Mouse (Mus musculus): Measurements from ENCODE around the gene Fbxl22. TPM values are rescaled to one million over a fixed set of nuclear protein-coding genes. Genes with fewer than 3 reads are reported as not detected.

Fbxl22 gene
- total RNA-seq (2021), result under 1 TPM; 0.28 to 0.36 TPM

DNA sequence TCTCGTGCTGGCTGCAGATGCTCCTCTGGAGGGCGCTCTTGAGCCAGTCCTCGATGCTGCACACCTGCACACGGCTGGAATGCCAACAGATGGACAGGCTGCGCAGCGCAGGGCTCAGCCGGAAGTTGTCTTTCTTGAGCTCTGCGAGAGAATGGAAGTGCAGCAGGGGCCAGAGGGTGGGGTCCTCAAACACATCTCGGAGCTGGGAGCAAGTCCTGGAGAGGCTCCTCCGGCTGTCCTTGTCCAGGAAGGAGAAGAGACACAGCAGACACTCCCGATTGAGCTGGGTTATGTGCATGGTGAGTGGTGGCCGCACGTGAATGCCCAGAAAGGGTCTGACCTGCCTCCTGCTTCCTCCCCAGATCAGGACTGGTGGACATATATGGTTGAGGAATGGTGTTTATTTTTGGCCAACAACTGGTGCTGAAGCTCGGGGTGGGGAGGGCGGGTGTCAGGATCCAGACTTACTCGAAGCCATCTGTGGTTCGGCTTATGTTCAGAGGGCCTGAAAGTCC is at the start of gene Fbxl22:
TSS of gene Fbxl22 (minus strand) at position 338 of the 515 bp plus-strand sequence.
- intact Hi-C loops (cut with DNase I), result loop anchor here (5.0 to 10.0 kb wide), 4 partner anchors 80 to 460 kb away; partner anchors contain the start of genes Lactb and Usp3

DNA sequence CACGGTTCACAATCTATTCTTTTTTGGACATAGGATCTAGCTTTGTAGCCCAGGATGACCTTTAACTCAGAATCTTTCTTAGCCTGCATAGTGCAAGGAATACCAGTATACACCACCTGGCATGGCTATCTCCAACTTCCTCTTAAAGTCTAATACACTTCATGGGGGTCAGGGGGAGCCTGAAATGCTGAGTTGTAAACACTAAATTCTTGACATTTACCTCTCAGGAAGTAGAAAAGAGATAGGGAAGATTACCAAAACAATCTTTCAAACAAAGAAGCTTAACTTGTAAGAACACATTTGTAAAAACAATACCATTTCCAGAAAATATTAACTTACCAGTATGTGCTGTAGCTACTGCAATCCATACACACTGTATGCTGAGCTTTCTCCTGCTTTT is 47.8 kb upstream of the Fbxl22 start:
- intact Hi-C loops (cut with DNase I), result no loop called here
- DNase-seq (ENCODE audit: extremely low spot score in 1 of 2, low spot score in 2 of 2), result no peak

More for the DNA sequence above, at the start of gene Fbxl22:
- DNase-seq (ENCODE audit: extremely low spot score in 1 of 2, low spot score in 2 of 2), result peak in 1 of 2 experiments; percentile 71

DNA sequence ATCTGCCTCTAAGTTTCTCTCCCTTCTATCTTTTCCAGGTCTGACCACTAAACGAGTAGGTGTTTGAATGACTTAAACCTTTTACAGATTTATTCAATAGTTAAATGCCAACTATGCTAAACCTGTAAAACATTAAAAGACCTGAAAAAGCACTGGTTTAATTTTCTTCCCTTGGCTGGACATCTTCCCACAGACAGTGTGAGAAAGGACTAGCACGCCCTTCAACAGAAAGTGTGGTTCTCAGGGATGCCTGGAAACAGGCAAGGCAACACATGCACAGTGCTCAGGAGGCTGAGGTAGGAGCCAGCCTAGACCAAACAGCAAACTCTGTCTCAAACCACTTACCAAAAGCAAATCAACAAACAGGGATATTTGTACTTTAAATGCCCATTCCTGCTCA is 47.1 kb upstream of the Fbxl22 start:
- intact Hi-C loops (cut with DNase I), result no loop called here
- no peak for DNase-seq (ENCODE audit: extremely low spot score in 1 of 2, low spot score in 2 of 2)

DNA sequence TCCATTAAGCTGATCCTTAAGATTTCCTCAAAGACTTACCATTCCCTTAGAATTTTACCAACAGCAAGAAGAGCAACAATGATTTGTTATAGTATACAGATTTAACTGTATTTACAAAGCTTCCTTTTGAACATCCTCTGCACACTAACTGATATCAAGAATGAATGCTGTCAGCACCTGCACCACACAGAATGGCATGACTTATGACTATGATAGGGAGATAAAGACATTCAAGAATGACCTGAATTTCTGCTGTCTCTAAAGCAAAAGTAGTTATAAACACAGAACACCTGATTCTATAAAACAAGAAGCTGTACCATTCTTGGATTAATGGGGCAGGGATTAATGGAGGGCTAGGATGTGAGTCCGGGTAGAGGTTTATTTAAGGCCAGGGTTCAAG is 46.3 kb upstream of the Fbxl22 start:
- DNase-seq (ENCODE audit: extremely low spot score in 1 of 2, low spot score in 2 of 2), result no peak
- intact Hi-C loops (cut with DNase I), result no loop called here

DNA sequence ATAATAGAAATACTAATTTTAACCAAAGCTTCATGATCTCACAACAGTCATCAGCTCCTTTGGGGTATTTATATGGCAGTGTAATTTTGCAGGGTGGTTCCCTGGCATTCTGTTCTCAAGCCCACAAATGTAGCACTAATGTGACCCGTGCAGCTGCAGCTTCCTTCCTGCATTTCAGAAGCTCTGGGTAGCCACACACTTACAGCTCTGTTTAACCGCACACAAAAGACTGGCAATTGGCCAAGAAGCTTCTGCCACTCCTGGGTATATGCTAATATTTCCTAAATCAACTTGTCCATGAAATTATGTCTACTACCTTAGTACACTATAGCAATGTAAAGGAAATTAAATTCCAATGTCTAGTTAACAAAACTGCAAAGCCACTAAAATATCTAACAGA is 45.9 kb upstream of the Fbxl22 start:
- peak; percentile 14 to 47 for DNase-seq (ENCODE audit: extremely low spot score in 1 of 2, low spot score in 2 of 2)
- intact Hi-C loops (cut with DNase I), result no loop called here

DNA sequence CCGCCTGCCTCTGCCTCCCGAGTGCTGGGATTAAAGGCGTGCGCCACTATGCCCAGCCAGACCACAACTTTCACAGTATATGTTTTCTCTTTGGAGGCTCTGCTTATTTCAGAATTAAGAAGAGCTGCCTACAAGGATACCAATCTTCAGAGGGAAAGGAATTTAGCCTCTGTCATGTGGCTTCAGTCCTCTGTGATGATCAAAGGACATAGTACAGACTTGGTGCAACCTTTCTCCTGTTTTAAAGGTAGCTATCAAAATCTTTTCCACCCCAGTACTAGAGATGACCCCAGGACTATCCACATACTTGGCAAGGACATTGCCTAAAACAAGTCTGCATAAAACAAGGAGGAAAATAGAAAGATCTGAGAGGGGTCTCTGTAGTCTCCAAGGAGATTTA is 44.6 kb upstream of the Fbxl22 start:
- no peak for DNase-seq (ENCODE audit: extremely low spot score in 1 of 2, low spot score in 2 of 2)
- intact Hi-C loops (cut with DNase I), result no loop called here

DNA sequence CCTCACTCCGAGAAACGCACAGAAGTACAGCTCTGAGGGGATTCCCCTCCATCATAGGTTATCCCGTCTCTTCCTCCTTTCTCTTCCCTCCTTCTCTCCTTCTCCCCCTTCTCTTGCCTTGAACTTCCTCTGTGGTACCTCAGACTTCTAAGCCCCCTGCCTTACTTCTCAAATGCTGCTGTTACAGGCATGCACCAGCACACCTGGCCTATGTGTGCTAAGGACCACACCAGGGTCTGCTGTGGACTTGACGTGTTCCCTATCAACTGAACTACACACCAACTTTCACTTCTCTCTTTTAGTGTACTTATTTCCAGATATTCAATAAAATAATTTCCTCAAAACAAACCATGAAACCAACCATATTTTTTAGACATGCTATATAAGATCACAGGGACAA is 28.4 kb upstream of the Fbxl22 start:
- no peak for DNase-seq (ENCODE audit: extremely low spot score in 1 of 2, low spot score in 2 of 2)
- intact Hi-C loops (cut with DNase I), result no loop called here

DNA sequence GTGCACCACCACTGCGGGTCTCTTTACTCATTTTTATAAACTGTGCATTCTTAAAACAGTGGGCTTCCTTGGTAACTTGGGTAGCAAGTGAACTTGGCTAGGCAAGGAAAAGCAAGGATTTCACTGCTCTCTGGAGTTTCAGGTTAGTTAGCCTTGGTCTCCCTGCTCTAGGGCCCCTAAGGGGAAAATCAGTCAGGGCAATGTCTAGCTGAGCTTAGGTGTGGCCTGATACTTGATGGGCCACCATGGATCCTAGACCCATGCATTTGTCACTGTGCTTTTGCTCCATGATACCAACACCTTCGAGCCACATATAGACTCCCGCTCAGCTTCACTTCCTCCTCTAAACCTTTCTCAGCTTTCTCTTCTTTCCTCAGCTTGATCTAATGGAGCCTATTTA is 7.2 kb upstream of the Fbxl22 start:
- intact Hi-C loops (cut with DNase I), result no loop called here

DNA sequence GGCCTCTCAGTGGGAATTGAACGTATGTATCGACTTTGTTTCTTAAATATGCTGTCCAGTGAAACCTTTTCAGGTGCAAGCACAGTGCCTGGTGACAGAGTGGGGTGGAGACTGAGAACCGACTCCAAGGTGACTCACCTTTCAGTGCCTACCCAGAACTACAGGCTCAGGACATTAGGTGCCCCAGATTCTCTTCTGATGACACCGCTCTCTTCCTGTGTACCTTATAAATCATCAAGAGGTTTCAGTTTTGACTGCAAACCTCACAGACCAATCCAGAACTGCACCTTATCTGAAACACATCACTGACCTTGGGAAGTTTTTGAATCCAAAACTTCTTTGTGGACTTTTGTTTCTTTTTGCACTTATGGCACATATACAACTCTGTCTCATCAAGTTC is 5.9 kb upstream of the Fbxl22 start:
- no peak for DNase-seq (ENCODE audit: extremely low spot score in 1 of 2, low spot score in 2 of 2)
- intact Hi-C loops (cut with DNase I), result no loop called here

More for the DNA sequence above, 7.2 kb upstream of the Fbxl22 start:
- no peak for DNase-seq (ENCODE audit: extremely low spot score in 1 of 2, low spot score in 2 of 2)

DNA sequence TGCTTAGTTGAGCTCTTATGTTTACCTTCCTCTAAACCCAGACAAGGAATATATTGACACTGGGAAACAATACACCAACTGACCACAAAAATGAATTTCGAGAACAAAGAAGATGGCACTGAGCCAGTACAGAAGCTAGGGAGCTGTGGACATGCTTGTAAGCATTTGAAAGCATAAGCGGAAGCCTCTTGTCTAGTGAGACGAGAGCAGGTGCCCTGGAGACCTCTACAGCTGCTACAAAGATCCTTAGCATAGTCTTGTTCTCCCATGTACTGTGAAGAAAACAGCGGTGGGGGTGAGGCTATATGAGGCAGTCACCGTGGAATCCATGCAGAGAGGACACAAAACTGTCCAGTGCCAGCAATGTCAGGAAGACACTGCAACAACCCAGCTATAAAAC is 4.5 kb upstream of the Fbxl22 start:
- intact Hi-C loops (cut with DNase I), result loop anchor here (10.0 kb wide), 3 partner anchors 76 to 456 kb away; partner anchors contain the start of genes Lactb and Usp3

DNA sequence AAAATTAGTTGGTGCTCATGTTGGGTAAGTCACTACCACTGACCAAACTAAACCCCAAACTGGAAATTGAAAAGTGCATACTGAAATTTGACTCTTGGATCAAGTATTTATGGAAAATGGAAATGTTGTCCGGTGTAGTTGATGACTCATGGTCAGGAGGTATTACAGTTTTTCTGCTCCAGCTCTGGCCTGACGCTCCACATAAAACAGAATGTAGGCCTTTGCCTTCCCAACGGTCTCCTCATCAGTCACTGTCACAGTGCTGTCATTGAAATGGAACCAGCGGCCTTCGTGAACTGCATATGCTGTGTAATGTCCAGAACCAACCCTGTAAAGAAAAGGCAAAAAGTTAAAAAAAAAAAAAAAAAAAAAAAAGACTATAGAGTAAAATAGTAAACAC is 3.9 kb upstream of the Fbxl22 start:
- DNase-seq (ENCODE audit: extremely low spot score in 1 of 2, low spot score in 2 of 2), result no peak
- intact Hi-C loops (cut with DNase I), result loop anchor here (10.0 kb wide), 3 partner anchors 77 to 457 kb away; partner anchors contain the start of genes Lactb and Usp3

More for the DNA sequence above, 4.5 kb upstream of the Fbxl22 start:
- DNase-seq (ENCODE audit: extremely low spot score in 1 of 2, low spot score in 2 of 2), result no peak

DNA sequence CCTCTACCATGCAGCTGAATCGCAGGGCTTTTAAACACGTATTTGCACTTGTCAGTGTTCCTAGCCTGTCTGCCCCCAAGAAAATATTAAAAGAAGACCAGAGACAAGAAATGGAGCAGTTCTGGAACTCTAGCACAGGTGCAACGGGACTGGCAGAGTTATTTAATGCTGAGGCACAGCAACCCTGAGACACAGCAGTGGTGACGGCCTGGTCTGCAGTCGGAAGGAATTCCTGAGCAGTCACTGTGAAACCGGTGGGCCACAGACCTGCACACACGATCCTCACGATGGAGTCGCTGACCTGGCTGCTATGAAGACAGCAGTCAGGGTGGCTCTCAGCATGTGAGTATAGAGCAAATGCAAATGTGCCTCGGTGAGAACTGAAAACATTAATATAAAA is 3.4 kb upstream of the Fbxl22 start:
- intact Hi-C loops (cut with DNase I), result loop anchor here (10.0 kb wide), 3 partner anchors 77 to 457 kb away; partner anchors contain the start of genes Lactb and Usp3
- DNase-seq (ENCODE audit: extremely low spot score in 1 of 2, low spot score in 2 of 2), result no peak

DNA sequence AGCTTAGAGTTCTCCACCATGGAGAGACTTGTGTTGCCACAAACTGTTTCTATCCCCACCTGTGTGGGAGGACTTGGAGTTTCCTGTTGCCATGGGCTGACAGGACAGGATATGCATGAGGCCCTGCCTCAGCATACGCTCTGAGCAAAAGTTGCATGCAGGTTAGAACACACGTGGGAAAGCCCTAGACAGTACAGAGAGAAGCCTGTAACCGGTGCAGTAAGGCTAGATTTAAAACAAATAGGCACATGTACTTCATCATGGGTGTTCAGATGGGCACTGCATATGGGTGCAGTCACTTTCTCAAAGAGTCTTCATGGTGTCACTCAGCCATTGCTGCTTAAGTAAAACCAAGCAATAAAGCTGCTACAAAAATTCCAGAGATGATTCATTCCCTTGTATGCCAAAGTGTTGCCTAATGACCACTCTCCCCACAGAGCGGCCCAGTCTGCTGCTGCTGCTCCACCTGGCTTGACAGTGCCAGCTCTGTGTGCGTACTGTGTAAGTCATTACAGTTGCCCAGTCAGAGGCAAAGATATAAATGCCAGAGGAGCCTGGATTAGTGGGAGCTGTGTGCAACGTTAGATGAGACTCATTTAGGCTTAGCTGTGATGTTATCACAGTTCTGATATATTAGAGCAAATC is 2.0 kb upstream of the Fbxl22 start:
- intact Hi-C loops (cut with DNase I), result loop anchor here (10.0 kb wide), 3 partner anchors 78 to 458 kb away; partner anchors contain the start of genes Lactb and Usp3
- no peak for DNase-seq (ENCODE audit: extremely low spot score in 1 of 2, low spot score in 2 of 2)

DNA sequence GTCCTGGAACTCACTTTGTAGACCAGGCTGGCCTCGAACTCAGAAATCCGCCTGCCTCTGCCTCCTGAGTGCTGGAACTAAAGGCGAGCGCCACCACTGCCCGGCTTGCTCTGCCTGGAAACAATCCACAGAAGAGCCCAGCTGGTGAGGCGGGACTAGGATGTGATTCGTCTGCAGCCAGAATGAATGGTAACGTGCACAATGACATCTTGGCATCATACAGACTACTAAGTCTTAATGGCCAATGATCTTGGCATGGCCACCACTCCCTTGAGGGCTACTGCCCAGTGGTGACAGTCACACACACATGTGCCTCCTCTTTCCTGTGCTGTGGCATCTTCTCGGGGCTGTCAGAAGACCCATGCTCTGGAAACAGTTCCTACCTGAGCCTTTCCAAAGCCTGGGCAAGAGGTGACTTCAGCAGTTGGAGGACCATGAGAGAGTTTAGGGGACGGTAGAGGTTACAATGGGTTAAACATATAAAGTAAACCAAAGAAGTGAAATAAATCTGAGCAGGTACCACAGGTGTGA is 1.4 kb upstream of the Fbxl22 start:
- intact Hi-C loops (cut with DNase I), result loop anchor here (10.0 kb wide), 3 partner anchors 79 to 459 kb away; partner anchors contain the start of genes Lactb and Usp3
- no peak for DNase-seq (ENCODE audit: extremely low spot score in 1 of 2, low spot score in 2 of 2)

DNA sequence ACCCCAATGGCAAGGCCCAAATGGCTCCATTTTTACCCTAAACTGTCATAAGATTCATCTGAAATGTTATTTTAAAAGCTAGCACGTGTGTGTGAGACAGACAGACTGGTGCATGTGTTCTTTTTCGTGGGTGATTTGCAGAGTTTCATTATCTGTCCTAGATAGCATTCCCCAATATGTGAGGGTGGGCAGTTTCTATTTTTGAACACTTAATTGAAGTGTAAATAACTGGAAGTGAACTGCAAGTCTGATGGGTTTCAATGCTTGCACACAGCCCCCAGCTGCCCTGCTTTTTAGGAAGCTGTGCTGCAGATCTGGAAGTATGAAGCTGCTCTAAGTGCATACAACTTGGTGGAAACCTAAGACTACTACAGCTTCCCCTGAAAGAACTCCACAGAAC is 722 bp upstream of the Fbxl22 start:
- no peak for DNase-seq (ENCODE audit: extremely low spot score in 1 of 2, low spot score in 2 of 2)
- intact Hi-C loops (cut with DNase I), result loop anchor here (10.0 kb wide), 3 partner anchors 80 to 460 kb away; partner anchors contain the start of genes Lactb and Usp3

DNA sequence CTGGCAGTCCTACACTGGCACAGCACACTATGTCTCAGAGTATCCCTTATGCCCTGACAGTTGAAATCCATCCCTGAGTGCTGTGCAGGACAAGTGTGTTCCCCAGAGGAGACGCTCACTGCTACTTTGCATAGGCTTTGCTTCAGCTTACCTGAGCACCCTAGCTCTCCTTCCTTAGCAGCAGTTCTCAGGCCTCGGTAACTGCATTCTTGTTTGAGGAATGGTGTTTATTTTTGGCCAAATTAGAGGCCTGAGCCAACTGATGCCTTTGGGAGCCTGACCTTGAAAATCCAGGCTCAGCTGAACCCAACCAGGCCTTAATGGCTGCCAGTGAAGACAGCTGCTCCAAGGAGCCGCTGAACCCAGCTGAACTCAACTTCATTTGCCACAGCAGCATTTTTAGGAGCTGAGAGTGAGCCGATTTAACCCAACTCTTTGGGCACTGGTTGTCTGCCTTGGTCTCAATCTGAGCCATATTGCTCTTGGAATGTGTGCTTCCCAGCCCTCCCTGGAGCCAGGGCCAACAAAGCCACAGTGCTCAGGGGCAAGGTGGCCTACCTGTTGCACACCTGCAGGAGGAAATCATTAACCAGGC is 635 bp downstream of the Fbxl22 start:
- intact Hi-C loops (cut with DNase I), result loop anchor here (5.0 to 10.0 kb wide), 4 partner anchors 81 to 461 kb away; partner anchors contain the start of genes Lactb and Usp3

DNA sequence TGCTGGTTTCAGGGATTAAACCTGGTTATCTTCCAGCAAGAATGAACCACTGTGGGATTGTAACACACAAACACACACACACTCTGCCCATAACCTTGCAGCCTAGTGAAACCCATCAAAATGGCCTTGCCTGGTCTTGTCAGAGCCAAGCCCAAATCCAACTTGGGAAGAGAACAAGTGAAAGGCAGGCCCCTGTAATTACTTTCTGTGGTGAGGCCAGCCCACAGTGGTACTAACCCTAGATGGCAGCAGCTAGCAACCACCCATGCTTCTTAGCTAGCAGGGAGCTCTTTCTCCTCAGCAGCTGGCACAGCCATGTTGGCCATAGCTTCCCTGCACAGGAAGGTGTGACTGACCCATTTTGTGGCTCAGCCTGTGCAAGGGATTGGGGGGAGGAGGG is 1.2 kb downstream of the Fbxl22 start:
- intact Hi-C loops (cut with DNase I), result loop anchor here (5.0 to 10.0 kb wide), 4 partner anchors 82 to 462 kb away; partner anchors contain the start of genes Lactb and Usp3

More for the DNA sequence above, 635 bp downstream of the Fbxl22 start:
- DNase-seq (ENCODE audit: extremely low spot score in 1 of 2, low spot score in 2 of 2), result no peak

DNA sequence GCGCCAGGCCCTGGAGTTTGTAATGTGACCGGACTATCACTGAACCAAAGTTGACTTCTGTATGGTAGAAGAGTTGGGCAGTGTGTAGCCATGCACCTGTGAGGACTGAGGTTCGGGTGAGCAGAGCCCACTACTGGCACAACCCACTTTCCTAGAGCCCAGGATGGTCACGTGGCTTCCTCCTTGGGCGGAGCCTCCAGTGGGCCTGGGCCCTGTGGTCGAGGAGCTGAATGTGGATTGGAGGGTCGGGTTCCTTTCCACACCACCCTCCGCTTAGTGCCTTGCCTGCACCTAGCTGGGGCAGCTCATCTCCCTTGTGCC is 2.1 kb downstream of the Fbxl22 start:
- intact Hi-C loops (cut with DNase I), result loop anchor here (5.0 to 10.0 kb wide), 4 partner anchors 82 to 462 kb away; partner anchors contain the start of genes Lactb and Usp3
- peak; percentile 85 to 92 for DNase-seq (ENCODE audit: extremely low spot score in 1 of 2, low spot score in 2 of 2)

More for the DNA sequence above, 1.2 kb downstream of the Fbxl22 start:
- DNase-seq (ENCODE audit: extremely low spot score in 1 of 2, low spot score in 2 of 2), result peak in 1 of 2 experiments; percentile 36

Data from left cerebral cortex, postnatal 10 days (tissue).